Mouse (Mus musculus) urinary bladder, postnatal 10 days (tissue): ENCODE measurements around the gene Rac2.

Source experiments
- DNase-seq: peaks from one replicate; pipeline ENCODE4 v3.0.0; 2022; ENCODE audit warnings: low spot score

Gene Rac2

GRCm38 (mm10) chr15:78521331-78521730 lies 51.3 kb downstream of the Rac2 start:
- no peak for DNase-seq

- DNase-seq, result no peak
Observed at GRCm38 (mm10) chr15:78520112-78520715, 52.4 kb downstream of the Rac2 start.

GRCm38 (mm10) chr15:78518221-78518620 lies 54.4 kb downstream of the Rac2 start:
- no peak for DNase-seq

GRCm38 (mm10) chr15:78515759-78516158 lies 56.8 kb downstream of the Rac2 start:
- DNase-seq, result no peak

- peak; percentile 49 for DNase-seq
Observed at GRCm38 (mm10) chr15:78514393-78515146, 58.0 kb downstream of the Rac2 start.

GRCm38 (mm10) chr15:78513019-78513418 lies 59.6 kb downstream of the Rac2 start:
- no peak for DNase-seq

GRCm38 (mm10) chr15:78511951-78512350 lies 60.6 kb downstream of the Rac2 start:
- DNase-seq, result no peak

GRCm38 (mm10) chr15:78510736-78511135 lies 61.8 kb downstream of the Rac2 start:
- no peak for DNase-seq

- DNase-seq, result no peak
Observed at GRCm38 (mm10) chr15:78510121-78510576, 62.4 kb downstream of the Rac2 start.

- no peak for DNase-seq
Observed at GRCm38 (mm10) chr15:78509297-78509899, 63.2 kb downstream of the Rac2 start.
